Mouse (Mus musculus): ENCODE data around the gene Lrrc25. TPM values are rescaled to one million over a fixed set of nuclear protein-coding genes. Genes with fewer than 3 reads are reported as not detected.

Lrrc25 gene
- total RNA-seq (2012; rRNA removed) (0.25 and 0.30 TPM in 2 replicates), total RNA-seq (2014; rRNA removed) (2.4 and 2.6 TPM in 2 replicates), polyA plus RNA-seq (2012; ENCODE audit: insufficient read length, low read depth) (4.0 and 5.9 TPM in 2 replicates)

DNA sequence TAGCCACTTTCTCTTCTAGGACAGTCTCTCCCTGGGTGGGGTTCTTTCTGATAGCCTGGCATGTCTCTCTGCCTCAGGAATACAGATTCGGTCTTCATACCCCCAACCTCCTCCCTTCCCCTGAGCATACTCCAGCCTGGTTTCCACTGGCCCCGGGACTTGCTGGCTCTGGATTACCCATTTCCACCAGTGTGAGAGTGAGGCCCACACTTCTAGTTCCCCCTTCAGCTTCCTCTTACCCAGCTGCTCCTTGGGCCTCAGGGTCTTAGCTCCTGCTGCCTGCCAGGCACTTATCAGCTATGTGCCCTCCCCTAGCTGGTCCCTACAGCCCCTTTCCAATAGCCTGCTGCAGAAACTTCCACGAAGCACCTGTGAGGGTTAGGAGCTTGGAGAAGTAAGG lies at the start of gene Lrrc25:
Lrrc25 (plus strand) TSS at position 262 of the 400 bp plus-strand sequence.
- dilution Hi-C loops (cut with MboI; ENCODE audit: extremely low pct_ligation_motif_present, extremely low pct_unique_long_range_greater_than_20kb, low sequenced_read_pairs): no loop called here
- no peak within 1 kb of the TSS for H3K4me3 ChIP-seq (replicated peaks in 1 of 3; ENCODE audit: low read depth in 2 of 3, low read length in 2 of 3, poor library complexity in 1 of 3)
- no peak within 1 kb of the TSS for H3K4me2 ChIP-seq (ENCODE audit: insufficient read depth, low read depth, poor library complexity, severe bottlenecking)
- H3K27ac ChIP-seq (ENCODE audit: insufficient read depth, low read depth): no peak within 1 kb of the TSS
- H3K27me3 ChIP-seq (replicated peaks): no peaks in the 10 kb centered on the region
- TF ChIP-seq NRF1 (IDR thresholded peaks at IDR 0.05; ENCODE audit: low read depth, low read length): no peak
- TF ChIP-seq USF1 (IDR thresholded peaks at IDR 0.05; ENCODE audit: low read depth, low read length): no peak
- no peak for TF ChIP-seq MXI1 (IDR thresholded peaks at IDR 0.05; ENCODE audit: low read depth, low read length)
- no peak for TF ChIP-seq ETS1 (conservative IDR thresholded peaks at IDR 0.05; ENCODE audit: low read depth, low read length)
- no peak for TF ChIP-seq SMC3 (IDR thresholded peaks at IDR 0.05; ENCODE audit: low read depth, low read length)
- in situ Hi-C loops (cut with MboI; ENCODE audit: low pct_ligation_motif_present, low pct_unique_long_range_greater_than_20kb, low sequenced_read_pairs): no loop called here
- no peaks in the 10 kb centered on the region for H3K79me2 ChIP-seq (replicated peaks; ENCODE audit: control insufficient read depth, extremely low read depth, insufficient read depth, poor library complexity, severe bottlenecking)
- no peak within 1 kb of the TSS for H3K9ac ChIP-seq (ENCODE audit: insufficient read depth, low read depth)
- peaks cover 29 to 73% of the 10 kb centered on the region in 2 experiments for H3K4me1 ChIP-seq (ENCODE audit: control insufficient read depth in 1 of 2, insufficient read depth in 2 of 2)
- peaks cover 0 to 6% of the 10 kb centered on the region in 2 experiments for H3K36me3 ChIP-seq (replicated peaks in 1 of 2; ENCODE audit: control insufficient read depth in 1 of 2, insufficient read depth in 1 of 2, low read length in 1 of 2)
- DNase-seq (ENCODE audit: extremely low read depth): peak; percentile 27
- no peaks in the 10 kb centered on the region for H3K9me3 ChIP-seq (replicated peaks; ENCODE audit: low read length)

DNA sequence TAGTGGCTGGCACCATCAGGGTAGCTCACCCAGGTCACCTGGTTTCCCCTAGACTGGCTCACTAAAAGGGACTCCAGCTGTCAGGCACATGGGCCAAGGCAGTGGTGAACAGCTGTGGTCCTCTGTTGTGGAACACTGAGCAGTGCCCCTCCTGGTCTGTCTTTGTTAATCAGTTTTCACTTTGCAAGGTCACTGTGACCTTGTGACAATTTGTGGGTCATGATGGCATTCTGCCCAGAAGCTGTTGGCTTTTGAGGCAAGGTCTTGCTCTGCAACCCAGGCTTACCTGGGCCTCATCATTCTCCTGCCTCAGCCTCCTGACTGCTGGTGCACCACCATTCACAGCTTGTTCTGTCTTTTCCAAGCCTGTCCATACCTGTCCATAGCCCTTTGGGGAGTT lies 45.6 kb upstream of the Lrrc25 start:
- dilution Hi-C loops (cut with MboI; ENCODE audit: extremely low pct_ligation_motif_present, extremely low pct_unique_long_range_greater_than_20kb, low sequenced_read_pairs): no loop called here
- Histone ChIP-seq H3K27ac (ENCODE audit: insufficient read depth, low read depth) (no peak overlapping the region), H3K36me3 (replicated peaks in 1 of 2; ENCODE audit: control insufficient read depth in 1 of 2, insufficient read depth in 1 of 2, low read length in 1 of 2) (peaks cover 8 to 77% of the 10 kb centered on the region in 2 experiments), H3K9me3 (replicated peaks; ENCODE audit: low read length) (no peaks in the 10 kb centered on the region), H3K9ac (ENCODE audit: insufficient read depth, low read depth) (no peak overlapping the region), H3K4me1 (ENCODE audit: control insufficient read depth in 1 of 2, insufficient read depth in 2 of 2) (peaks cover 8 to 32% of the 10 kb centered on the region in 2 experiments), H3K27me3 (replicated peaks) (no peaks in the 10 kb centered on the region), H3K4me2 (ENCODE audit: insufficient read depth, low read depth, poor library complexity, severe bottlenecking) (no peak overlapping the region), H3K4me3 (replicated peaks in 1 of 3; ENCODE audit: low read depth in 2 of 3, low read length in 2 of 3, poor library complexity in 1 of 3) (no peak overlapping the region), H3K79me2 (replicated peaks; ENCODE audit: control insufficient read depth, extremely low read depth, insufficient read depth, poor library complexity, severe bottlenecking) (no peaks in the 10 kb centered on the region)
- DNase-seq (ENCODE audit: extremely low read depth): no peak
- in situ Hi-C loops (cut with MboI; ENCODE audit: low pct_ligation_motif_present, low pct_unique_long_range_greater_than_20kb, low sequenced_read_pairs): no loop called here
- TF ChIP-seq E2F4 (IDR thresholded peaks at IDR 0.05; ENCODE audit: insufficient replicate concordance, low read depth, low read length): no peak
- TF ChIP-seq MYC (IDR thresholded peaks at IDR 0.05; ENCODE audit: low read depth, low read length): no peak
- TF ChIP-seq MEF2A (IDR thresholded peaks at IDR 0.05; ENCODE audit: borderline replicate concordance, low read depth, low read length): no peak
- TF ChIP-seq SIN3A (IDR thresholded peaks at IDR 0.05; ENCODE audit: low read length): no peak
- TF ChIP-seq MAX (IDR thresholded peaks at IDR 0.05; ENCODE audit: low read length): no peak
- TF ChIP-seq UBTF (IDR thresholded peaks at IDR 0.05; ENCODE audit: low read depth, low read length): no peak
- no peak for TF ChIP-seq USF2 (conservative IDR thresholded peaks at IDR 0.05; ENCODE audit: low read depth, low read length)
- no peak for TF ChIP-seq POLR2AphosphoS2 (IDR thresholded peaks at IDR 0.05; ENCODE audit: low read depth, low read length)
- no peak for TF ChIP-seq NELFE (IDR thresholded peaks at IDR 0.05; ENCODE audit: low read depth, low read length)
- no peak for TF ChIP-seq CHD2 (IDR thresholded peaks at IDR 0.05; ENCODE audit: low read length)
- no peak for TF ChIP-seq BHLHE40 (IDR thresholded peaks at IDR 0.05; ENCODE audit: low read depth, low read length)
- TF ChIP-seq JUND (conservative IDR thresholded peaks at IDR 0.05; ENCODE audit: low read depth, low read length): no peak
- TF ChIP-seq CHD1 (IDR thresholded peaks at IDR 0.05; ENCODE audit: low read depth, low read length): no peak
- TF ChIP-seq ZNF384 (IDR thresholded peaks at IDR 0.05; ENCODE audit: low read depth, low read length): no peak
- TF ChIP-seq PAX5 (IDR thresholded peaks at IDR 0.05; ENCODE audit: low read length): no peak
- no peak for TF ChIP-seq ELF1 (IDR thresholded peaks at IDR 0.05; ENCODE audit: low read depth, low read length)
- TF ChIP-seq RAD21 (IDR thresholded peaks at IDR 0.05; ENCODE audit: low read depth, low read length): no peak
